Mouse (Mus musculus) brain, embryonic 14.5 days (tissue): ENCODE measurements around the gene Tulp2.
"Not testable (repeated sequence)": the region's sequence is repeated elsewhere in the genome, so short reads cannot be mapped to it uniquely, and the experiment has no call there.

Source experiments
- CTCF ChIP-seq: fragments of 200-500 bp; IDR thresholded peaks from 2 replicates; pipeline ENCODE4 v1.5.1; 2012; ENCODE audit warnings: inconsistent platforms, mild to moderate bottlenecking, moderate library complexity, borderline replicate concordance; ENCODE audit not compliant: insufficient read depth, insufficient read length; ENCODE audit errors: extremely low read depth
- POLR2A ChIP-seq: fragments of 200-500 bp; IDR thresholded peaks from 2 replicates; pipeline ENCODE4 v1.6.1; 2012; ENCODE audit warnings: mild to moderate bottlenecking, inconsistent platforms, borderline replicate concordance; ENCODE audit not compliant: poor library complexity, insufficient read depth, insufficient read length, severe bottlenecking; ENCODE audit errors: extremely low read depth

DNA sequence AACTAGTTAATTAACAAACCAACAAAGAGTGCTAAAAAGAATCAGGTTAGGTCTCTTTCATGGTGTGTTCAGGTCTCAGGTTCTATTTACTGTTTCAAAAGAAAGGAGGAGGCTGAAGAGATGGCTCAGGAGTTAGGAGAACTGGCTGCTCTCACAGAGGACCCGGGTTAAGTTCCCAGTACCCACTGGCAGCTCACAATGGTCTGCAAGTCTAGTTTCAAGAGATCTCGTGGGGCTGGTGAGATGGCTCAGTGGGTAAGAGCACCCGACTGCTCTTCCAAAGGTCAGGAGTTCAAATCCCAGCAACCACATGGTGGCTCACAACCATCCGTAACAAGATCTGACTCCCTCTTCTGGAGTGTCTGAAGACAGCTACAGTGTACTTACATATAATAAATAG, 1.4 kb upstream of the Tulp2 start:
- not testable (repeated sequence) for TF ChIP-seq CTCF, POLR2A
